Mouse (Mus musculus) forebrain, postnatal 0 days (tissue): ENCODE measurements at regions not wholly inside any gene's neighbourhood (a gene's known extent, or its start where the extent isn't known, plus 50 kb on each side); places are given as distances from the start of the nearest gene placed in this dataset.
A peak's percentile ranks its signal among the peaks of the same experiment; 100 is the strongest.
"Not testable (repeated sequence)": the region's sequence is repeated elsewhere in the genome, so short reads cannot be mapped to it uniquely, and the experiment has no call there.

Experiments
- ATAC-seq: fragments of 200-750 bp; cut with Nextera tagmentation; 2 replicates; pipeline ENCODE4 v1.8.0; 2017; ENCODE audit warnings: mild to moderate bottlenecking, moderate library complexity
- DNase-seq: peaks from one replicate; pipeline ENCODE4 v3.0.0-alpha.2; 2015
- H3K27ac ChIP-seq: fragments of 300-500 bp; sonication (generic); 2 replicates; pipeline ENCODE4 v1.5.1; 2014; ENCODE audit warnings: low read depth, mild to moderate bottlenecking, antibody characterized with exemption, low read length, moderate library complexity, mixed read lengths
- H3K27me3 ChIP-seq: fragments of 300-500 bp; sonication (generic); 2 replicates; pipeline ENCODE4 v1.6.1; 2014; ENCODE audit warnings: mild to moderate bottlenecking, low read length, mixed read lengths; ENCODE audit not compliant: insufficient read depth
- H3K36me3 ChIP-seq: fragments of 300-500 bp; sonication (generic); 2 replicates; pipeline ENCODE4 v1.6.1; 2014; ENCODE audit warnings: mild to moderate bottlenecking, moderate library complexity; ENCODE audit not compliant: insufficient read depth
- H3K4me1 ChIP-seq: fragments of 300-500 bp; sonication (generic); 2 replicates; pipeline ENCODE4 v1.6.1; 2014; ENCODE audit warnings: antibody characterized with exemption; ENCODE audit not compliant: insufficient read depth
- H3K4me2 ChIP-seq: fragments of 300-500 bp; sonication (generic); 2 replicates; pipeline ENCODE4 v1.6.1; 2014; ENCODE audit warnings: low read depth, mild to moderate bottlenecking, moderate library complexity
- H3K4me3 ChIP-seq: fragments of 300-500 bp; sonication (generic); 2 replicates; pipeline ENCODE4 v1.5.1; 2014; ENCODE audit warnings: low read depth, low read length, mixed read lengths
- H3K9ac ChIP-seq: fragments of 300-500 bp; sonication (generic); 2 replicates; pipeline ENCODE4 v1.6.1; 2014; ENCODE audit warnings: mild to moderate bottlenecking
- H3K9me3 ChIP-seq: fragments of 300-500 bp; sonication (generic); 2 replicates; pipeline ENCODE4 v1.6.1; 2016; ENCODE audit warnings: low read length
- CTCF ChIP-seq: sonication (generic); IDR thresholded peaks from 2 replicates; pipeline ENCODE4 v1.5.1; 2016; ENCODE audit warnings: antibody characterized with exemption, control low read depth, low read depth
- WGBS: fragments of 180-500 bp; shearing (Covaris S2); extraction: QIAGEN DNeasy Blood & Tissue Kit; methylation state at CpG from one replicate; pipeline ENCODE4 v1.1.7; 2014; 5-methylcytosine and 5-hydroxymethylcytosine counted together

- no peak overlapping the region for H3K4me2 ChIP-seq
- no peaks in the 10 kb centered on the region for H3K27me3 ChIP-seq
- no peaks in the 10 kb centered on the region for H3K9me3 ChIP-seq
- peak; percentile 19 for DNase-seq
- H3K27ac ChIP-seq = no peak overlapping the region
- H3K9ac ChIP-seq = no peak overlapping the region
- ATAC-seq = no peak
- H3K4me3 ChIP-seq = no peak overlapping the region
- H3K36me3 ChIP-seq = no peaks in the 10 kb centered on the region
- no peak for TF ChIP-seq CTCF
- 34% methylated on average over 3 of the region's 3 CpGs for whole genome bisulfite sequencing
- H3K4me1 ChIP-seq = no peaks in the 10 kb centered on the region
Measured at GRCm38 (mm10) chr7:137963470-137964095, 433.9 kb downstream of the Tcerg1l start.

GRCm38 (mm10) chr7:137974705-137975104 lies 422.8 kb downstream of the Tcerg1l start:
- no peak for ATAC-seq
- no peaks in the 10 kb centered on the region for H3K36me3 ChIP-seq
- no peak overlapping the region for H3K27ac ChIP-seq
- H3K4me1 ChIP-seq = no peaks in the 10 kb centered on the region
- no peak overlapping the region for H3K4me2 ChIP-seq
- H3K9me3 ChIP-seq = no peaks in the 10 kb centered on the region
- WGBS = 95% methylated on average over 5 of the region's 5 CpGs
- H3K27me3 ChIP-seq = no peaks in the 10 kb centered on the region
- H3K4me3 ChIP-seq = no peak overlapping the region
- no peak for DNase-seq
- no peak for TF ChIP-seq CTCF
- no peak overlapping the region for H3K9ac ChIP-seq

- Histone ChIP-seq H3K4me2 (no peak overlapping the region), H3K27me3 (no peaks in the 10 kb centered on the region), H3K9ac (no peak overlapping the region), H3K4me1 (no peaks in the 10 kb centered on the region), H3K36me3 (no peaks in the 10 kb centered on the region), H3K4me3 (no peak overlapping the region), H3K27ac (no peak overlapping the region), H3K9me3 (no peaks in the 10 kb centered on the region)
- DNase-seq (no peak), ATAC-seq (no peak)
- WGBS = 97% methylated on average over 1 of the region's 1 CpGs
- no peak for TF ChIP-seq CTCF
Measured at GRCm38 (mm10) chr7:137977527-137977926, 420.0 kb downstream of the Tcerg1l start.

GRCm38 (mm10) chr7:137979361-137979760 lies 418.2 kb downstream of the Tcerg1l start:
- ATAC-seq = no peak
- TF ChIP-seq CTCF = no peak
- 90% methylated on average over 4 of the region's 4 CpGs for WGBS
- no peak overlapping the region for H3K4me3 ChIP-seq
- DNase-seq = no peak
- H3K4me1 ChIP-seq = no peaks in the 10 kb centered on the region
- no peak overlapping the region for H3K4me2 ChIP-seq
- no peak overlapping the region for H3K27ac ChIP-seq
- H3K36me3 ChIP-seq = no peaks in the 10 kb centered on the region
- no peaks in the 10 kb centered on the region for H3K27me3 ChIP-seq
- H3K9me3 ChIP-seq = no peaks in the 10 kb centered on the region
- no peak overlapping the region for H3K9ac ChIP-seq

- WGBS = 40% methylated on average over 3 of the region's 3 CpGs
Measured at GRCm38 (mm10) chr7:138005806-138006205, 391.7 kb downstream of the Tcerg1l start.

GRCm38 (mm10) chr7:138006971-138007370 lies 390.6 kb downstream of the Tcerg1l start:
- no peak overlapping the region for H3K9ac ChIP-seq
- no peaks in the 10 kb centered on the region for H3K36me3 ChIP-seq
- H3K4me3 ChIP-seq = no peak overlapping the region
- H3K4me1 ChIP-seq = peaks cover 13% of the 10 kb centered on the region; the same call in 1 of the 2 replicates
- TF ChIP-seq CTCF = no peak
- H3K27ac ChIP-seq = no peak overlapping the region
- no peaks in the 10 kb centered on the region for H3K27me3 ChIP-seq
- ATAC-seq = no peak
- peak; percentile 16 for DNase-seq
- 40% methylated on average over 3 of the region's 3 CpGs for WGBS
- H3K4me2 ChIP-seq = no peak overlapping the region
- H3K9me3 ChIP-seq = no peaks in the 10 kb centered on the region

More at GRCm38 (mm10) chr7:138005806-138006205, 391.7 kb downstream of the Tcerg1l start:
- Histone ChIP-seq H3K36me3 (no peaks in the 10 kb centered on the region), H3K9ac (no peak overlapping the region), H3K4me1 (peaks cover 13% of the 10 kb centered on the region; the same call in 1 of the 2 replicates), H3K4me3 (no peak overlapping the region), H3K27ac (no peak overlapping the region), H3K27me3 (no peaks in the 10 kb centered on the region), H3K4me2 (no peak overlapping the region), H3K9me3 (no peaks in the 10 kb centered on the region)
- ATAC-seq = no peak
- DNase-seq = no peak
- TF ChIP-seq CTCF = no peak

- 8% methylated on average over 3 of the region's 3 CpGs for WGBS
- Histone ChIP-seq H3K27ac (peak overlapping the region; percentile 40), H3K27me3 (no peaks in the 10 kb centered on the region), H3K4me3 (no peak overlapping the region), H3K9ac (no peak overlapping the region), H3K4me2 (no peak overlapping the region), H3K4me1 (peaks cover 13% of the 10 kb centered on the region; the same call in 1 of the 2 replicates), H3K36me3 (no peaks in the 10 kb centered on the region), H3K9me3 (no peaks in the 10 kb centered on the region)
- TF ChIP-seq CTCF = no peak
- DNase-seq (peak; percentile 62), ATAC-seq (peak; percentile 55)
Measured at GRCm38 (mm10) chr7:138008601-138009000, 388.9 kb downstream of the Tcerg1l start.

GRCm38 (mm10) chr7:138024021-138024420 lies 373.5 kb downstream of the Tcerg1l start:
- H3K4me1 ChIP-seq, H3K27ac ChIP-seq, H3K4me2 ChIP-seq, ATAC-seq, H3K4me3 ChIP-seq, H3K27me3 ChIP-seq, H3K9me3 ChIP-seq, DNase-seq, H3K36me3 ChIP-seq, H3K9ac ChIP-seq: not testable (repeated sequence)
- WGBS = 94% methylated on average over 1 of the region's 1 CpGs
